Mouse (Mus musculus): ENCODE results near the gene Ins2.
A peak's percentile ranks its signal among the peaks of the same experiment; 100 is the strongest.

Gene Ins2

GRCm38 (mm10) chr7:142743281-142743680 is at the start of gene Ins2:
Gene Ins2, minus strand, starts transcription at chr7:142743381.
- DNase-seq: no peak

GRCm38 (mm10) chr7:142792650-142793275 is 49.6 kb upstream of the Ins2 start:
- DNase-seq: no peak

DNA sequence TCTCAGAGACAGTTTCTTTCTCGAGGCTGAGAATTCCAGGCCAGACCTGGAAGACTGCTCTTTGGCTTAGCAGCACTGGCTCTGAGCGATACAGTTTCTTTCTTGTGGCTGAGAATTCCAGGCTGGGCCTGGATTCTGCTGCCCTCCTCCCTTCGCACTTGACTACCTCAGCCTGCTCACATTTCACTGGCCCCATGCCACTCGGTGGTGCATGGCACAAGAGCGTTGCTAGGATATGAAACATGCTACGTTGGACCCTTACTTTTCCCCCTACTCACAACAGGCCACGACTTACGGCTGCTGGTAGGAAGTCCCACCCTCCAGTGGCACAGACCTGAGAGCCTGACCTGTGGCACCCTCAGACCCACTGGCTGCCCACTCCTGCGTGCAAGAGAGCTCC is 46.5 kb upstream of the Ins2 start:
- DNase-seq: no peak

DNA sequence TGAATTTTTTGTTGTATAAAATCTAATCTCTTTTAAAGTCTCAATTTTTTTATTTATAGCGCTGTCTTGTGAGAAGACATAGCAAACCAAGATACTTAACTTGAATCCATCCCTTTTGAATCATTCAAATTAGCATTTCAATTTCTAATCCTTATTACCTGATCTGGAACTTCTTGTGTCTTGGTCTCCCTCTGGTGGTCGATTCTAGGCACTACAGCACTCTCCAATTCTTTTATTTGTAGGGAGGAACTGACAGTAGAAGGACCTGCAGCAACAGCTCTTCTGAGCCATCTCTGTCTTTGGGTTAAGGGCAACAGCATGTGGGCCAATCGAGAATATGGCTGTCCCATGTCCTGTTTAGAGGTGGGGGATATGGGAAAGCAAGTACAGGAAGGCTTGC is 5.4 kb downstream of the Ins2 start:
- peak; percentile 35 to 46 for DNase-seq

DNA sequence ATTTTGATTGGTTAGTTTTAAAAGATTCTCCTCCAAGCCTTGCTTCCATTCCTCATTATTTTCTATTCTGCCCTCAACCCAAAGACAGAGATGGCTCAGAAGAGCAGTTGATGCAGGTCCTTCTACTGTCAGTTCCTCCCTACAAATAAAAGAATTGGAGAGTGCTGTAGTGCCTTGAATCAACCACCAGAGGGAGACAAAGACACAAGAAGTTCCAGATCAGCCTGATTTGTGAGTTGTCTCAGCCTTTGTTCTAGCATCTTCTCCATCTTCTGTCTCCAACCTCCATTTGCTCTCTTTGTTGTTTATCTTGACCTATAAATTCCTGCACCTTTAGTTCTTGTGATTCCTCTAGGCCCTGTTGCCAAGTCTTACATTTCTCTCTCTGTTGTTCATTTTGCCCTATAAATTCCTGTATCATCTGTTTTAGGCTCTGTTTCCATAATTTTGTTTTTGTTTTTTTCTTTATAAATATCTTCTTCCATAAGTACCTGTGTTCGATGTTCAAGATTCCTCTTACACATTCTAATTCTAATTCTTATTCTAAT is 6.2 kb downstream of the Ins2 start:
- peak; percentile 25 to 39 for DNase-seq

GRCm38 (mm10) chr7:142725973-142726372 is 17.2 kb downstream of the Ins2 start:
- no peak for DNase-seq

- DNase-seq: peak; percentile 40 to 53
Observed at GRCm38 (mm10) chr7:142720725-142721124, 22.5 kb downstream of the Ins2 start.

- DNase-seq: peak; percentile 45 to 54
Observed at GRCm38 (mm10) chr7:142714783-142715498, 28.2 kb downstream of the Ins2 start.

DNA sequence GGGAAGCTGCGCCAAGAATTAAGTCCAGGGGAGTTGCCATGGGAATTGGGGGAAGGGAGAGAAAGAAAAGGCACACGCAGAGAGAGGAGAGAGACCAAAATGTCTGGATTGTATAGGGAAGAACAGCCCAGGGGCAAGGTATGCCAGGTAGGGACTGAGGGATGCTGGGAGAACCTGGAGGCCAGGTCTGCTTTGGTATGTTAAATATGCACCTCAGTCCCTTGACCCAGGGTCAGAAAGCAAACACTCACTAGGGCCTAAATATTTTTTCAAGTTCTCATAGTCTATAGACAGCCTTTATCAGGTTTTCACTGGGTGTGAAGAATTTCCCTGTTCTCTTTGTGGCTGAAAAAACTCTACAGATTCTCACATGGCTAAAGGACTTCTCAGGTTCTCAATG is 36.3 kb downstream of the Ins2 start:
- no peak for DNase-seq

- DNase-seq: no peak
Observed at GRCm38 (mm10) chr7:142699334-142699860, 43.8 kb downstream of the Ins2 start.

GRCm38 (mm10) chr7:142678611-142679010 is 64.6 kb downstream of the Ins2 start:
- DNase-seq: no peak

DNA sequence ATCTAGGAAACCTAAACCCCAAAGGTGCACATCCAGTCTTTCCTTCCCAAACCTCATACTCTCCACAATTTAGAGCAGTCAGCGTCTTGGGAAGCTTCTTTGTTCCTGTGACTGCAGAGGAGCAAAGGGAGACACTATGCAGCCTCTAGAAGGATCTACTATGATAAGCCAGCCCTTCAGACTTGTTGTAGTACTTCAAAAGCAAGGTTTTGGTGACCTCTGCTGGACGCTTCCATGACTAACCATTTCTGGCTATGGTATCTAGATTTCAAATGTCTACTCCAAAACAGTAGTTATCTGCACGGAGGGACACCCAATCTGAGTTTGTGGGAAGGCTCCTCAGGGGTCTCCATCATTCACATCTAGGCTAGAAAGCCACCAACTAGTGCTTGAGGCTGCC is 67.5 kb downstream of the Ins2 start:
- DNase-seq: peak; percentile 36 to 39

DNA sequence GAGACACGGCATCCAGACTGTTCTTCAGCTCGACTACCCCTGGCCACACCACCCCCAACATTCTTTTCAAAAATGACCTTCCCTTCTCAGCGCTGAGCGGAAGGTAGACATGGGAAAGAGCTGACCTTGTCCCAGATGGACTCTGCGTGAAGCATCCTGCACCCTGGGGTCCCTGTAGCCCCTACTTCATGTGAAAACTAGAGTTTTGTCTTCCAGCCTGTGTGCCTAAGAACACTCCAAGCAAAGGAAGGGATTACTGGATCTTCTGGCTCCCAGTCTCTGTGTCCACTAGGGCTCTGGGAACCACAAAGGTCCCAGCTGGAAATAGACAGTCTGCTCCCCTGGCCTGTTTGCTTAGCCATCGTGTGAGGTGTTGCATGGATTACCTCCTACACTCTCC is 68.0 kb downstream of the Ins2 start:
- DNase-seq: no peak

- peak; percentile 35 to 48 for DNase-seq
Observed at GRCm38 (mm10) chr7:142672120-142672519, 71.1 kb downstream of the Ins2 start.

DNA sequence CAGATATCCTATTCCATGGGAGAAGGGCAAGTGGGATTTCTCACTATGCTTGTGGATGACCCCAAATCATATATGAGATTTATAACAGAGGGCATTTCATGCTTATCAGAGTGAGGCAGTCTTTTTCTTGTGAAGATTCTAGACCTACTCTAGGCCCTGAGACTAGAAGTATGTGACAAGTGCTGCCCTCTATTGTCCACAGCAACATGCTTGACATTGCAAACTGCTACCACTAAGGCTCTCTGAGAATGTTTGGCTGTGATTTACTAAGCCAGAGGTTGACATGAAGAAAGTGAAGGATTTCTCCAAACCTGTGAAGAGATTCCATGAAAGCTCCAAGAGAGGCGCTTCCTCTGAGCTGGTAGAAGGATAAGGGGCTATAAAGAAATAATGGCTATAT is 72.1 kb downstream of the Ins2 start:
- DNase-seq: no peak

DNA sequence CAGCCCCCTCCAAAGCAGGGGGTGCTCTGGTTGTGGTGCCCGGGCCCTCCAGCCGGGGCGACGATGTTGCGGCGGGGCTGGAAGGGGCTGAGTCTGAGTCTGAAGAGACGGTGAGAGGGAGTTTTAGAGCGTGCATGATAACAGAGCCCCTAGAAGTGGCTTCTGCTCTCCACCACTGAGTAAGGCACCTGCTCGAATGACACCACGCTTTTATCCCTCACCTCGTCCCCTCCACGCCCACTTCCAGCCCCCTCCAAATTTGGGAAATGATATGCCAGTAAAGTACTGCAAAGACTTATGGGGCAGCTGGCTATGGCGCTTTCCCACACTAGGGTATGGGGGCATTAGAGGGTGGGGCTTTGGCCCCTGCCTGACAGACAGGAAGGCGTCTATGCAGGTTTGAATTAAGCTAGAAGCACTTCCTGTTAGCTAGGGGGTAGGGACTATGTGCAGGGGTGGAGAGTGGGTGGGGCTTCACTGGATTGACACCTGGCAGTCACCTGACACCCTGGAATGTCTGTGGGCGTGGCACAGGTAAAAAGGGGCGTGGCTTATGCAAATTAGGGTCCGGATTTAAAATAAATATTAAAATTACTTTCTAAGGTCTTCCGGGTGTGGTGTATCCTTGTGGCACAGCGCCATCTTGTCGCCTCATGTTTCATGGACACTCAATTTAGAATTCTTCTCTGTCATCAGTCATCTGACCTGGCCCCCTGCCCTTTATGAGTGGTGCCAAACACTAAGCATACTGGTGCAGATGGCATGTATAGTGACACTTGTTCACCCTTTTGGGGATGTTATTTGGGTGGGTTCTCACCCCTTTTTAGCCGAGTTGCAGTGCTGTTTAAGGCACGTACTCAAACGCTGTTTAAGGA is 73.2 kb downstream of the Ins2 start, which contains the start of gene Gm49394:
Gene Gm49394, minus strand, starts transcription at position 192 of the 875 bp plus-strand sequence.
- no peak for DNase-seq

DNA sequence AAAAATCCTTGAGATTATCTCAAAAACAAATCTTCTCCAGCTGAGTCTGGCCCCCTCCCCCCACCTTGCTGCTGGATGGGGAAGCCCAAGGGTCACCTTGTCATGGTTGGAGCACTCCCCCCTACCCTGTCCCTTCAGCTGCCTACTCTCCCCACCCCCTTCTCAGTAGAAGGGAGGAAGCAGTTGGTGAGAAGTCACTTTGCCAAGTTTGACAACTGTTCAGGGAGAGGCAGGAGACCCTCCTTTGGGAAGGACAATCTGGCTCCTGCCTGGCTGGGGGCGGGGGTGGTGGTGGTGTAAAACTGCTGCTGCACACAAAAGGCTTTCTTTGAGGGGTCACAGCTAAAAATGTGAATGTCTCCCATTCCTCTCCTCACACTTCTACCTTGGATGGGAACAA is 74.9 kb downstream of the Ins2 start:
- DNase-seq: no peak

DNA sequence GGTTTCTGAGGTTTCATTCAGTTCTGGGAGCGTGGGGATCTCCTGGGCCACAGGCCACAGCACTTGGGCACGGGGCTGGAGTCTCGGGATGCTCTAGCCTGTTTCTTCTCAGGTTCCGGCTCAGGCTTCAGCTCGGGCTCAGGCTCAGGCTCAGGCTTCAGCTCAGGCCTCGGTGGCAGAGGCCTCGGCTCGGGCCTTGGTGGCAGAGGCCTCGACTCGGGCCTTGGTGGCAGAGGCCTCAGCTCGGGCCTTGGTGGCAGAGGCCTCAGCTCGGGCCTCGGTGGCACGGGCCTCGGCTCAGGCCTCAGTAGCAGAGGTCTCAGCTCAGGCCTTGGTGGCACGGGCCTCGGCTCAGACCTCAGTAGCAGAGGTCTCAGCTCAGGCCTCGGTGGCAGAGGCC is 75.7 kb downstream of the Ins2 start:
- no peak for DNase-seq

- DNase-seq: no peak
Observed at GRCm38 (mm10) chr7:142666659-142667058, 76.5 kb downstream of the Ins2 start, which contains the start of gene Igf2. Gene Igf2, minus strand, starts transcription at chr7:142666816.

DNA sequence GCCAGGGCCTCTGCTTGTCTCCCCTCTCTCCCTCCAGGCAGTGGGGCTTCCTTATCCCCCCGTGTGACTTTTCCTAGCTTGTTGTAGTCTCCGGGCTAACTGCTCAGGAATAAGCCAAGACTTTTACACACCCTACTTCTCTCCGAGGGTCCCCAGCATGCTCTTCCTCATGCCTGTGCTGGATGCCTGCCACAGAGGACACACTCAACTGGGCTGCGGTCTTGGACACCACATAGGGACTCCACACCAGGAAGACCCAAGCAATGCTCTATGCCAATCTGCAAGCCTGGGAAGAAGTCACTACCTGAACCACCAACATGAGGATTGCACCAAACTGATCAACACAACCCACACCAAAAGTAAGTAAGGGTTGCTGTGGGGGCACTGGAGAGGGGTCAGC is 77.1 kb downstream of the Ins2 start:
- DNase-seq: no peak

DNA sequence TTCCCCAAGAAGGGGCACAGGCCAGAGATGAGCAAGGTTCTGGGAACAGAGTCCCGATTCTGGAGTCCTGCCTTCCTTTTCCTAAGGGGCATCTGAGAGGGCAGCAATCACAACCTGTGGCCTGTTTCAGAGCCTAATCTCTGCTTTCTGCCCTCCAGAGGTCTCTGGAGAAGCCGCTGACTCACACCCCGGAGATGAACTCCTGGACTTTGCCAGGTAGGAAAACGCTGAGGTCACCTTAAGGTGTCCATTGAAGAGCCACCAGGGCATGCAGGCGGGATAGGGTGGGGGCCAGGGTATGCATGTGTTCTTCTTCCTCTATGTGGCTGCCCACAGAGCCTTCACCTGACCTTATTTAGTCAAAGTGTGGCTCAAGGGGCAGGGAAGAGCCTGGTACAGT is 77.8 kb downstream of the Ins2 start:
- no peak for DNase-seq

DNA sequence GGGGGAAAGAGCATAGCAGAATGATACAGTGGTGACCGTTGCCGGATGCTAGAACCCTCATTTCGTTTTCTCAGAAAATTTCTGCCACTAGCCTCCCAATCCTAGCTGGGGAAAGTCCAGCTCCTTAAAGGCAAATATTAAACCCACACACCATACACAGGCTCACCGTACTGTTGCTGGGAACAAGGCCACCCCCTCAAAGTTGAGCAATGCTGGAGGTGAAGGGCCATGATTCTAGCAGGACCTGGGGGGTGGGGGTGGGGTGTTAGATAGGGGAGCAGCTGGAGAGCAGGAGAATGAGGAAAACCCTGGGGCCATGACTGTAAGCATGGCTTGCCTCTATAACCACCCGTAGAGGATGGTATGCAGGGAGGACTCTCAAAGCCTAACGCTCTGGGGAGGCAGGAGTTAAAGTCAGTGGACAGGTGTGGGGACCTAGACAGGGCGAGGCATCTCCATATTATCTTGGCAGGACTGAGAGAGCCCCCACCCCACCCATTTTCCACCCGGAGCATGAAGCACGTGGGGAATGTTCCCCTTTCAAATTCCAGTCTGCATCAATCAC is 78.6 kb downstream of the Ins2 start:
- no peak for DNase-seq
